Mouse (Mus musculus): ENCODE data around the gene Pip5k1b.

DNA sequence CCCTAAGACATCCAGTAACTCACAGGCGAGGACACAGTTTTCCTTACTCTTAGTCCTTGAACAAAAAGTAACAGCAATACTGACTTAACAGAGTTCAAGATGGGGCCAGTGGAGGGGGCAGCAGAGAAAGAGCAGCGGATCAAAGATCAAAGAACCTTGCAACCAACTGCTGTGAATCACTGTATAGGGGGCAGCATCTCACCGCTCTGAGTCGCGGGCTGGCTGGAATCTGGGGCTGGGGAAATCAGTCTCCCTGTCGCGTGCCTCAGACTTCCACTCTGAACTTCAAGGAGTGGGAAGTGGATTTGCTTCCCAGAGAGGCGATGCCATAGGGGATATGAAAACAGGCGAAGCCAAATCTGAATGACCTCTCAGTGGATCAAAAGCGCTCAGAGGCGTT, 1.8 kb upstream of the Pip5k1b start:
- no peak for TF ChIP-seq CTCF (IDR thresholded peaks at IDR 0.05; ENCODE audit: control insufficient read depth, insufficient read depth, insufficient read length)
- no peak for TF ChIP-seq MYOG (IDR thresholded peaks at IDR 0.05; ENCODE audit: control insufficient read depth, extremely low read depth, insufficient read length)
- no peak for TF ChIP-seq MAX (IDR thresholded peaks at IDR 0.05)
